In genomic region chr4:53632011-53632349, GRCm38 (mm10) we compare ENCODE assay signal across 8 mouse cellular contexts. TPM values are rescaled to one million over a fixed set of nuclear protein-coding genes. Genes with fewer than 3 reads are reported as not detected.
DNase-seq lines count a peak whose midpoint lies in the region; ATAC-seq and TF ChIP-seq lines count a peak whose summit lies in the region.

No protein-coding gene starts in this region.

- no peaks in the 10 kb centered on the region; the same call in 1 of the 2 replicates for H3K4me1 ChIP-seq in heart, embryonic 11.5 days (ENCODE audit: control insufficient read depth, insufficient read depth, low read length)
- H3K4me1 ChIP-seq in E14TG2a.4 (replicated peaks; ENCODE audit: low read depth, low read length): peaks cover 52% of the 10 kb centered on the region
- no peaks in the 10 kb centered on the region for H3K4me1 ChIP-seq in hindbrain, embryonic 11.5 days (replicated peaks; ENCODE audit: control insufficient read depth, insufficient read depth, low read length)
- H3K4me1 ChIP-seq in megakaryocyte, embryonic 14.5 days: peaks cover 13% of the 10 kb centered on the region

- no peak for DNase-seq in heart, adult 18-20 months
- no peak for DNase-seq in hindbrain, embryonic 11.5 days (ENCODE audit: low spot score)
- no peak for DNase-seq in urinary bladder, postnatal 4 days (ENCODE audit: low spot score in 2 of 2)
- DNase-seq in cerebellum, postnatal 10 days: no peak
- no peak for DNase-seq in cerebellum, postnatal 4 days (ENCODE audit: low spot score in 2 of 2)

- no peaks in the 10 kb centered on the region for H3K36me3 ChIP-seq in heart, embryonic 11.5 days (ENCODE audit: control insufficient read depth, insufficient read depth, low read length)
- peaks cover 4% of the 10 kb centered on the region; the same call in 1 of the 2 replicates for H3K36me3 ChIP-seq in E14TG2a.4 (ENCODE audit: insufficient read depth, low read length)
- no peaks in the 10 kb centered on the region for H3K36me3 ChIP-seq in hindbrain, embryonic 11.5 days (ENCODE audit: control insufficient read depth, insufficient read depth, low read length)
- no peaks in the 10 kb centered on the region for H3K36me3 ChIP-seq in megakaryocyte, embryonic 14.5 days (replicated peaks; ENCODE audit: low read length)

- peak overlapping the region; percentile 75 for H3K4me2 ChIP-seq in heart, embryonic 11.5 days
- H3K4me2 ChIP-seq in hindbrain, embryonic 11.5 days (replicated peaks; ENCODE audit: low read depth, low read length): peak overlapping the region; percentile 68

- 0 out of 2 replicates have a peak overlapping the region, but pooled peaks have one; percentile 12 for H3K27ac ChIP-seq in heart, embryonic 11.5 days (ENCODE audit: low read depth, low read length)
- peak overlapping the region; percentile 82 for H3K27ac ChIP-seq in hindbrain, embryonic 11.5 days (ENCODE audit: low read depth, low read length)

- peak overlapping the region; percentile 89 for H3K4me3 ChIP-seq in heart, embryonic 11.5 days (ENCODE audit: low read depth, low read length)
- H3K4me3 ChIP-seq in E14TG2a.4 (replicated peaks; ENCODE audit: low read length): peak overlapping the region; percentile 88
- peak overlapping the region; percentile 65 for H3K4me3 ChIP-seq in hindbrain, embryonic 11.5 days (ENCODE audit: low read depth, low read length)
- peak overlapping the region; percentile 90 for H3K4me3 ChIP-seq in megakaryocyte, embryonic 14.5 days (replicated peaks)

- ATAC-seq in heart, embryonic 11.5 days (replicated peaks; ENCODE audit: insufficient number of reproducible peaks, low FRiP score, low TSS enrichment): no peak
- ATAC-seq in hindbrain, embryonic 11.5 days (ENCODE audit: low FRiP score): no peak

- no peak for TF ChIP-seq CTCF in E14TG2a.4 (conservative IDR thresholded peaks at IDR 0.05; ENCODE audit: low read length)

- H3K9me3 ChIP-seq in heart, embryonic 11.5 days (replicated peaks; ENCODE audit: control insufficient read depth, low read length): no peaks in the 10 kb centered on the region
- no peaks in the 10 kb centered on the region for H3K9me3 ChIP-seq in E14TG2a.4 (ENCODE audit: low read length)
- H3K9me3 ChIP-seq in hindbrain, embryonic 11.5 days (ENCODE audit: control insufficient read depth, low read length): no peaks in the 10 kb centered on the region
- no peaks in the 10 kb centered on the region for H3K9me3 ChIP-seq in megakaryocyte, embryonic 14.5 days

- H3K27me3 ChIP-seq in heart, embryonic 11.5 days (ENCODE audit: control insufficient read depth, insufficient read depth, low read length): no peaks in the 10 kb centered on the region
- peaks cover 16% of the 10 kb centered on the region for H3K27me3 ChIP-seq in E14TG2a.4 (ENCODE audit: insufficient read depth, low read length)
- H3K27me3 ChIP-seq in hindbrain, embryonic 11.5 days (ENCODE audit: control insufficient read depth, insufficient read depth, low read length): no peaks in the 10 kb centered on the region
- H3K27me3 ChIP-seq in megakaryocyte, embryonic 14.5 days (replicated peaks): peaks cover 63% of the 10 kb centered on the region

- WGBS in heart, embryonic 11.5 days (ENCODE audit: insufficient replicate concordance): 2% methylated on average over 5 of the region's 5 CpGs
- WGBS in hindbrain, embryonic 11.5 days: 4% methylated on average over 5 of the region's 5 CpGs

- peak overlapping the region; percentile 82 for H3K9ac ChIP-seq in heart, embryonic 11.5 days (ENCODE audit: low read depth, low read length)
- H3K9ac ChIP-seq in hindbrain, embryonic 11.5 days (ENCODE audit: low read depth, low read length): peak overlapping the region; percentile 66

RNA-seq across cellular contexts. Expression of gene Fsd1l, which starts 0.7 kb away (rescaled TPM):
- polyA plus RNA-seq in heart, embryonic 11.5 days (2014; fragmentation: Nextera tagmentation; extraction: Ambion mirVana): 6.4 and 11.6 TPM in 2 replicates
- total RNA-seq in heart, adult 18-20 months (2021): 10 to 100 TPM; 53.2 to 53.4 TPM
- 21.1 and 30.9 TPM in 2 replicates for polyA plus RNA-seq in hindbrain, embryonic 11.5 days (2014; fragmentation: Nextera tagmentation; extraction: Ambion mirVana)
- polyA plus RNA-seq in megakaryocyte, embryonic 14.5 days (2012; ENCODE audit: insufficient read depth, low replicate concordance): not detected in 2 replicates
